Mouse (Mus musculus) brain, embryonic 14.5 days (tissue): Measurements from ENCODE around the gene Pim1.

Experiments
- CTCF ChIP-seq: fragments of 200-500 bp; IDR thresholded peaks from 2 replicates; pipeline ENCODE4 v1.5.1; 2012; ENCODE audit warnings: inconsistent platforms, mild to moderate bottlenecking, moderate library complexity, borderline replicate concordance; ENCODE audit not compliant: insufficient read depth, insufficient read length; ENCODE audit errors: extremely low read depth
- POLR2A ChIP-seq: fragments of 200-500 bp; IDR thresholded peaks from 2 replicates; pipeline ENCODE4 v1.6.1; 2012; ENCODE audit warnings: mild to moderate bottlenecking, inconsistent platforms, borderline replicate concordance; ENCODE audit not compliant: poor library complexity, insufficient read depth, insufficient read length, severe bottlenecking; ENCODE audit errors: extremely low read depth

- TF ChIP-seq CTCF (no peak), POLR2A (no peak)
These were observed 43.3 kb downstream of the Pim1 start for GRCm38 (mm10) chr17:29533866-29534265.
